Mouse (Mus musculus): ENCODE data around the gene Gm17606.

The Gm17606 gene

DNA sequence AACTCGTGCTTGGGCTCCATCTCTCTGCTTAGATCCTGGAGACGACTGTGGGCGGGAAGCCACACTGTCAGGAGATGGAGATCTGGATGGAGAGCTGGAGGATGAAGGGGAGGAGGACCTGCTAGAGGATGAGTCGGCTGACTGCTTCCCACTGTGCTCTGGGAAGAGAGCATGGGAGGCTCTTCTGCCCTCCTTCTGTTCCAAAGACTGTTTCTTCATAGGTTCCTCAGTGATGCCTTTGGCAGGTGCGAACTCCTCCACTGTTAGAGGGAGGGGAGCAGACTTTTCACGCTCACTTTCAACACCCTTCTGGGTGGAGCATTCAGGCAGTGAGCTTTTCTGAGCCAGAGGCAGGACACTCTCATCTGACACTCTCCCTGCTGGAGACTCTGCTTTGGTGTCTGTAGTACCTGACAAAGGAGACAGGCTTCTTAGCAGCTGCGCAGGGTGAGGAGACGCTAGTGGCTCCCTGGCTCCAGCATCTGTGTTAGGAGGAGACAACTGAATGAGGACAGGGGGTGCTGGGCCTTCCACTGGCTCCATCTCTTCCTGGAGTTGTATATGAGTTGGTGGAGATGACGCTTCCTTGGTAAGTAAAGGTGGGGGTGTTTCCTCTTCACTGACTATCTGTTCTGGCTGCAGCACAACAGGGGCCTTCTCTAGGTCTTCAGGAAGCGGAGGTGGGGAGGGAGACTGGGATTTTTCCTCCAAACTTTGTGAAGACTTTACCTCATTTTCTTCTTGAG is 23.9 kb downstream of the Gm17606 start:
- DNase-seq (ENCODE audit: low spot score) = no peak

DNA sequence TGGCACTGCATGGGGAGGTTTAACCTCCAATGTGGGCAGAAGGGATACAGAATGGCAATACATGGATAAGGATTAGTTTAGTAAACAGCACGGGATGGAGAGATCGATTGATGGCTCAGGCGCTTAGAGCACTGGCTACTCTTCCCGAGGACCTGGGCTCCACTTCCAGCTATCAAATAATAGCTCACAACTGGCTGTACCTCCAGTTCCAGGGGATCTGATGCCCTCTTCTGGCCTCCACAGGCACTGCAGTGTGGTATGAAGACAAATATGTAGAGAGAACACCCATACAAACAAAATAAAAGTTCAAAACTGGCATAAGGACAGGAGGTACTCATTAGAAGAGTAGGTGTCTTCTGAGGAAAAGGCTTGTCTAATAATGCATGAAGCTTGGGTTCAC is 28.6 kb downstream of the Gm17606 start:
- DNase-seq (ENCODE audit: low spot score) = no peak

DNA sequence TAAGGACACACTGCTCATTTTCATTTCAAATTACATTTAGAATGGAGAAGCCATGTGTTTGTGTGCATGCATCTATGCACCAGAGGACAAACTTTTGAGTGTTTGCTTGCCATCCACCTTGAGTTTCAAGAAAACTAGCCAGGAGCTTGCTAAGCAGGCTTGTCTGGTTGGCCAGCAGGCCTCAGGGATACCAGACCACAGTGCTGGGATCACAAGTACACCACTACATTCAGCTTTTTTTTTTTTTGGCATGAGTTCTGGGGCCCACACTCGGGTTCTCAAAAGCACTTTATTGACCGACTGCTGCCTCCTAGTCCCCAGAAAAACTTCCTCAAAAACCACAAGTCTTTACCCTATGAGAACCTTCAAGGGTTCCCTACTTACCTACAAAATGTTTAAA is 33.6 kb downstream of the Gm17606 start:
- no peak for DNase-seq (ENCODE audit: low spot score)

DNA sequence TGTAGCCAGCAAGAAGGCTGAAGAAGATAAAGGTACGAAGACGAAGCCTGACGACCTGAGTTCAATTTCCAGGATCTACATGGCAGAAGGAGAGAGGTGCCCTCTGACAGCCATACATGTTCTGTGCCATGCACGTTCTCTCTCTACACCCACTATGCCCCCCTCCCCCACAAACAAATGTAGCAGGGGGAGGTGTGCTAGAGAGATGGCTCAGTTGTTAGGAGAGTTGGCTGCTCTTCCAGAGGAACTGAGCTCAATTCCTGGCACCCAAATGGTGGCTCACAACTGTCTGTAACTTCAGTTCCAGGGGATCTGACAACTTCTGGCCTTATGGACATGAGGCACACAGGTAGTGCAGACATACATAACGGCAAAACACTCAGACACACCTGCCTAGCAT is 35.5 kb downstream of the Gm17606 start:
- DNase-seq (ENCODE audit: low spot score) = no peak

DNA sequence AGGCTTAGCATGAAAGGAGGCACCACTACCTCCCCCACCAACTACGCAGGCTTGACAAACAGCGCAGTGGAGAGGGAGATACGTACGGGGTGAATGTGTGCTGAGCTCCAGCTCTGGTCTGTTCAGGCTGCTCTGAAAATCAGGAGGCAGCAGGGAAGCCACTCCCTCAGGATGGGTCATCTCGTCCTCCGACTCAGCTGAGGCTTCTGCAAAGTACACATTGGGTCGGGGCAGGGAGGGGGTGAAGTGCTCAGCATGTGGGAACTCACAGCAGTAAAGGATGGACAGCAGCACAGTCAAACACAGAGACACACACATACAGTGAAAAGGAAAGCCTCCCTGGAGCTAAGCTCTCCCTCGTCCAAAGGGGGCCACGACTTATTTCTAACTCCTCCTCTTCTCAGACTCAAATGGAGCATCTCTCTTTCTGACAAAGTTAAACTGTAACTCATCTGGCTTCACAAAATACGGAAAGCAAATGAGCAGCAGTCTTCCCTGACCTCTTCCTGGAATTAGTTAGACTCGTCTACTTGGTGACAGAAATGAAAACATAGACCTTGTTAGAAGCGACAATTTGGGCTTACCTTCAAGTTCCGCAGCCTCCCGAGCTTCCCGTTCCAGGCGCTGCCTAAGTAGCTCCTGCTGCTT is 38.0 kb downstream of the Gm17606 start:
- no peak for DNase-seq (ENCODE audit: low spot score)

DNA sequence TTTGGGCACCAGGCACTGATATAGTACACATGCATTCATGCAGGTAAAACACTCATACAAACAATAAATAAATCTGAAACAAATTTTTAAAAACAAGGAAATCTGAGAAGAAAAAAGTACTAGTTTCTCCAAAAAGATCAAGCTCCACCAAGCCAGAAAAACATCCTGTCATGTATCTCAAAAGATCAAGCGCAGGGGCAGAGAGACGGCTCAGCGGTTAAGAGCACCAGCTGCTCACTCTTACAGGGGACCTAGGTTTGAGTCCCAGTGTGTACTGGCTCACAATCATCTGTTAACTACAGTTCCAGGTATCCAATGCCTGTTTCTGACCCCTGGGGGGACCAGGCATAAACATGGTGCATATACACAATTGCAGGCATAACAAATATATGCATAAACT is 41.6 kb downstream of the Gm17606 start:
- DNase-seq (ENCODE audit: low spot score) = no peak

DNA sequence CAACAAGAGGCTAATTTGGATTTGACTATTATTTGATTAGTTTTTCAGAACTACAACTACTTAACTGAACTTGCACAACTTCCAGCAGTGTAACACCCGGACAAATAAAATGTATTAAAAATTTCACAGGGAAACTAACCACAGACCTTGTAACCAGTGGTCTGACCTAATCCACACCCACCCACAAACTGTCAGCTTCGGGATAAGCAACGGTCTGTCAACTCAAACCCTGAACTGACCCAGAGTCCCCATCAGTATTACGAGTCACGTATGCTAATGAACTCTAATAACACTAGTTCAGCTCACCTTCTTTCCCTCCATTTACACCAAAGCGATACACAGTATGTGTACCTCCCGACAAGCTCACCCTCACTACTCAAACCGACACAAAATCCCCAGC is 44.7 kb downstream of the Gm17606 start:
- DNase-seq (ENCODE audit: low spot score) = no peak

DNA sequence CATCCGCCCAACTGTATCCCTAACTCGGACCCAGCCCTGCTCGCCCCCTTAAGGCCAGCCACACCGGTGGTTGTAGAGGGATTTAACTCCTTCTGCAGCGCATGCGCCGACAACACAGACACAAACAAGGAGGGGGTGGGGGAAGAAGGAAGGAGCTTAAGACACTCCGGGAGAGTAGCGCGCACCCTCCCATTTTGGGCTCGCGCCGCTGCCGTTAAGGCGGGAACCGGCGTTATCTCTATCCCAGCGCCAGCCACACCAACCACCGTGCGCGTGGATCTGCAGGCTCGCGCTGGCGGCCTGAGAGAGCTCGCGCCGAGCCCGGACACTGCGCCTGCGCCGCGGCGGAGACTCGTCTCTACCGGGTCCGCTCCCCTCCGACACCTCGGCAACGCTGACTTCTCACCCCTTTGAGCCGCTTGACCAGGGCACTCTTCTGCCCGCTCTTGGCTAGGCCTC is 45.3 kb downstream of the Gm17606 start, which contains the start of gene 1700123O20Rik:
1700123O20Rik (plus strand) TSS at position 154 of the 459 bp plus-strand sequence.
- peak; percentile 88 for DNase-seq (ENCODE audit: low spot score)

DNA sequence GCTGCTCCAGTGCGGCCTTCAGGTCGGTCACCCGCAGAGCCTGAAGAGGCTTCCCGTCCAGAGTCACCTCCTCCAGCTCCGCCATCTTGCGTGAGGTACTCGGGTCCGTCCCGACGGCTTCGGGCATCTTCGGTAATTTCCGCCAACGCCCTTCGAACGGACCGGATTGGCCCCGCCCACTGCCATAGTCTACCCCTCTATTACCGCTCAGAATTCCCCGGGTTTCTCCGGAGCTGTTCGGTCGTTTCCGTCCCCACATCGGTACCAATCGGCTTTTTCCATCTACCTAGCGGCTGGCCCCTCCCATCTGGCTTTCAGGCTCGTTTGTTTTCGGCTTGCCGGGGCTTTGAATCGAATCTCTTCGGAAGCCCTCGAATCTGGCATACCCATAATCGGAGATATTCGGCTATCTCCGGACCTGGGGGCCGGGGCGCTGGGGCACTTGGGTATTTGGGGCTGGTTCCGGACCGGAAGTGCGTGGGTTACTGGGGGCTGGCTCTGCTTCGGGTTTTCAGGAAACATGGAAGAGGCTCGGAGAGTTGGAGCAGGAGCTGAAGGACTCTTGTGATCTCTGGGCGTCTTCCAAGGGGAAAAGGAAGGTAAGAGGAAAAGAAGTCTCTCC is 45.9 kb downstream of the Gm17606 start, which contains the start of gene Acin1:
Acin1 (minus strand) TSS at position 410 of the 622 bp plus-strand sequence.
- DNase-seq (ENCODE audit: low spot score) = peak; percentile 99

DNA sequence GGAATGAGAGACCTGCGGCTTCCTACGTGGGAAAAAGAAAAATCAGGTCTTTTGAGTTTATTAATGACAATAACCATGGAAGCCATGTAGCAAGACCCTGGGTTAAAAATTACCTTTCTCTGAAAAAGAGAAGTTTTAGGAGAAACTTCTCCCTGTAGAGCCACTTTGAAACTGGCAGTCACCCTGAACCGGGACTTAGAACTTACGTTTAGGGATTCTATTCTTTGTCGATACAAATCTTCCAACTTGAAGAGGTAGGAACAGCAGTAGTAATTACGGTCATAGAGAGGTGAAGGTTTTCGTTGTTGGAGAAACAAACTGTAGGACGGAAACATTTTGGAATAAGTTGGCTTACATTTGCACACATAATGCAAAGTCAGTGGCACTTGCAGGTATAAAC is 46.5 kb downstream of the Gm17606 start:
- peak; percentile 23 for DNase-seq (ENCODE audit: low spot score)

DNA sequence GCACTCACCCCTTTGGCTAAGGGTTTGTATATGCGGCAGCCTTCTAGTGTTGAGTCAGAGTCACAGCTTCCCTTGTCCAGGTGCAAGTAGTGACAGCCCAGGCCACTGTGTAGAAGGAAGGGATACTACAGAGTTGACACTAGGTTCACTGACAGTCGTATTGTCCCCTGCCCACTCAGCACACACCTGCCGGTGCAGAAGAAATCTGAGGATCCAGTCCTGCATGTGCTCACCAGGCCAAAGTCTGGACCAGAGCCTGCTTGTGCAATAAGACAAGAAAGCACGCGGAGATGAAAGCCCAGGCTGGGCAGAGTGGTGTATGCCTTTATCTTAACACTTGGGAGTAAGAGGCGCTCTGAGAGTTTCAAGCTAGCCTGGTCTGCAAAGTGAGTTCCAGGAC is 54.3 kb downstream of the Gm17606 start:
- no peak for DNase-seq (ENCODE audit: low spot score)

DNA sequence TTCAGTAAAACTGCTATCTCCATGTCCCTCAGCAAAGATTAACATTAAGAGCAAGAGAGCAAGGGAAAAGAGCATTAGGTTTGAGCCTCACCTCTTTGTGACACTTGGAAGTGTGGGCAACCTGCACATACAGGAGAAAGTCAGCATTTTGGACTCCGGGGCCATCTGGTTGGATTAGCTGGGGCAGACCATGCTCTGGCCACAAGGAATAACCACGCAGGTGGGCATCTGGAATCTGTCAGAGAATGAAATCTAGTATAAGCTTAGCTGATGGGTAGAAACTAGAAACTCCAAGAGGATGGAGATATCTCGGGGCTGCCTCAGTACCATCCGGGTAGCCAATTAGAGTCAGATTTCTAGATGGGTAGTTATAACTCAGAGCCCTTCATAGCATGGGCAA is 56.0 kb downstream of the Gm17606 start:
- DNase-seq (ENCODE audit: low spot score) = no peak
